Mouse (Mus musculus): ENCODE results near the gene Esyt2.

- no peak for TF ChIP-seq CTCF (IDR thresholded peaks at IDR 0.05)
- no peak for TF ChIP-seq POLR2A (IDR thresholded peaks at IDR 0.05; ENCODE audit: insufficient read depth, low read depth, low read length)
These were observed 26.9 kb downstream of the Esyt2 start for GRCm38 (mm10) chr12:116307870-116308269.
